Mouse (Mus musculus): ENCODE measurements around the gene Vamp3.

GRCm38 (mm10) chr4:151106468-151106867 is 48.7 kb upstream of the Vamp3 start:
- TF ChIP-seq CTCF (IDR thresholded peaks at IDR 0.05 in 2 of 3, conservative IDR thresholded peaks at IDR 0.05 in 1 of 3; ENCODE audit: control insufficient read depth in 1 of 3, insufficient read depth in 1 of 3, low read depth in 2 of 3, low read length in 3 of 3, poor library complexity in 1 of 3, severe bottlenecking in 1 of 3) (no peak), POLR2A (IDR thresholded peaks at IDR 0.05; ENCODE audit: control insufficient read depth in 1 of 2, insufficient read depth in 1 of 2, low read depth in 1 of 2, low read length in 2 of 2, poor library complexity in 1 of 2) (no peak), RAD21 (IDR thresholded peaks at IDR 0.05; ENCODE audit: low read depth, low read length) (no peak), JUND (IDR thresholded peaks at IDR 0.05; ENCODE audit: low read depth, low read length) (no peak)

Data from MEL (cell line).